Mouse (Mus musculus): ENCODE data around the gene Krtap16-1. TPM values are rescaled to one million over a fixed set of nuclear protein-coding genes. Genes with fewer than 3 reads are reported as not detected.

Krtap16-1 gene
- polyA plus RNA-seq, 1 experiment = not detected

GRCm38 (mm10) chr11:99993620-99994383 is 7.4 kb upstream of the Krtap16-1 start, which contains the start of gene Krtap17-1:
Gene Krtap17-1 (minus strand): TSS chr11:99993994.
- no peak for DNase-seq
- Histone ChIP-seq H3K27ac (ENCODE audit: control insufficient read depth, insufficient read depth, low read length) (no peak within 1 kb of the TSS), H3K27me3 (ENCODE audit: control insufficient read depth, insufficient read depth, low read length) (no peaks in the 10 kb centered on the region; the same call in 1 of the 2 replicates), H3K36me3 (ENCODE audit: control insufficient read depth, insufficient read depth, low read length) (no peaks in the 10 kb centered on the region), H3K4me3 (ENCODE audit: control insufficient read depth, insufficient read depth, low read length) (no peak within 1 kb of the TSS), H3K4me1 (replicated peaks; ENCODE audit: control insufficient read depth, insufficient read depth, low read length) (no peaks in the 10 kb centered on the region)
- 35% methylated on average over 26 of the region's 26 CpGs for WGBS
- TF ChIP-seq CTCF (IDR thresholded peaks at IDR 0.05; ENCODE audit: borderline replicate concordance, control insufficient read depth, extremely low read depth, insufficient read depth, low read length, poor library complexity) = no peak
- TF ChIP-seq POLR2A (IDR thresholded peaks at IDR 0.05; ENCODE audit: control insufficient read depth, extremely low read depth, insufficient read depth, low read length, poor library complexity) = no peak

GRCm38 (mm10) chr11:99990571-99990970 is 4.2 kb upstream of the Krtap16-1 start:
- H3K4me3 ChIP-seq (ENCODE audit: control insufficient read depth, insufficient read depth, low read length) = no peak overlapping the region
- WGBS = 91% methylated on average over 3 of the region's 3 CpGs

GRCm38 (mm10) chr11:99989881-99990405 is 3.5 kb upstream of the Krtap16-1 start:
- 91% methylated on average over 6 of the region's 6 CpGs for WGBS

More at GRCm38 (mm10) chr11:99990571-99990970, 4.2 kb upstream of the Krtap16-1 start:
- no peak for DNase-seq
- Histone ChIP-seq H3K4me1 (replicated peaks; ENCODE audit: control insufficient read depth, insufficient read depth, low read length) (no peaks in the 10 kb centered on the region), H3K27ac (ENCODE audit: control insufficient read depth, insufficient read depth, low read length) (no peak overlapping the region), H3K36me3 (ENCODE audit: control insufficient read depth, insufficient read depth, low read length) (no peaks in the 10 kb centered on the region), H3K27me3 (ENCODE audit: control insufficient read depth, insufficient read depth, low read length) (no peaks in the 10 kb centered on the region)
- TF ChIP-seq POLR2A (IDR thresholded peaks at IDR 0.05; ENCODE audit: control insufficient read depth, extremely low read depth, insufficient read depth, low read length, poor library complexity) = no peak
- no peak for TF ChIP-seq CTCF (IDR thresholded peaks at IDR 0.05; ENCODE audit: borderline replicate concordance, control insufficient read depth, extremely low read depth, insufficient read depth, low read length, poor library complexity)

GRCm38 (mm10) chr11:99988530-99988929 is 2.1 kb upstream of the Krtap16-1 start:
- H3K27me3 ChIP-seq (ENCODE audit: control insufficient read depth, insufficient read depth, low read length) = no peaks in the 10 kb centered on the region
- no peaks in the 10 kb centered on the region for H3K36me3 ChIP-seq (ENCODE audit: control insufficient read depth, insufficient read depth, low read length)
- DNase-seq = no peak
- H3K4me3 ChIP-seq (ENCODE audit: control insufficient read depth, insufficient read depth, low read length) = no peak overlapping the region
- 94% methylated on average over 3 of the region's 3 CpGs for WGBS
- no peak overlapping the region for H3K27ac ChIP-seq (ENCODE audit: control insufficient read depth, insufficient read depth, low read length)
- no peaks in the 10 kb centered on the region for H3K4me1 ChIP-seq (replicated peaks; ENCODE audit: control insufficient read depth, insufficient read depth, low read length)
- TF ChIP-seq CTCF (IDR thresholded peaks at IDR 0.05; ENCODE audit: borderline replicate concordance, control insufficient read depth, extremely low read depth, insufficient read depth, low read length, poor library complexity) = no peak
- TF ChIP-seq POLR2A (IDR thresholded peaks at IDR 0.05; ENCODE audit: control insufficient read depth, extremely low read depth, insufficient read depth, low read length, poor library complexity) = no peak

More at GRCm38 (mm10) chr11:99989881-99990405, 3.5 kb upstream of the Krtap16-1 start:
- Histone ChIP-seq H3K27ac (ENCODE audit: control insufficient read depth, insufficient read depth, low read length) (no peak overlapping the region), H3K4me1 (replicated peaks; ENCODE audit: control insufficient read depth, insufficient read depth, low read length) (no peaks in the 10 kb centered on the region), H3K4me3 (ENCODE audit: control insufficient read depth, insufficient read depth, low read length) (no peak overlapping the region), H3K36me3 (ENCODE audit: control insufficient read depth, insufficient read depth, low read length) (no peaks in the 10 kb centered on the region), H3K27me3 (ENCODE audit: control insufficient read depth, insufficient read depth, low read length) (no peaks in the 10 kb centered on the region)
- no peak for DNase-seq
- TF ChIP-seq POLR2A (IDR thresholded peaks at IDR 0.05; ENCODE audit: control insufficient read depth, extremely low read depth, insufficient read depth, low read length, poor library complexity) (no peak), CTCF (IDR thresholded peaks at IDR 0.05; ENCODE audit: borderline replicate concordance, control insufficient read depth, extremely low read depth, insufficient read depth, low read length, poor library complexity) (no peak)

GRCm38 (mm10) chr11:99985291-99986092 is 905 bp downstream of the Krtap16-1 start:
- Histone ChIP-seq H3K4me1 (replicated peaks; ENCODE audit: control insufficient read depth, insufficient read depth, low read length) (no peaks in the 10 kb centered on the region), H3K27me3 (ENCODE audit: control insufficient read depth, insufficient read depth, low read length) (no peaks in the 10 kb centered on the region), H3K4me3 (ENCODE audit: control insufficient read depth, insufficient read depth, low read length) (no peak overlapping the region), H3K27ac (ENCODE audit: control insufficient read depth, insufficient read depth, low read length) (no peak overlapping the region), H3K36me3 (ENCODE audit: control insufficient read depth, insufficient read depth, low read length) (no peaks in the 10 kb centered on the region)
- TF ChIP-seq POLR2A (IDR thresholded peaks at IDR 0.05; ENCODE audit: control insufficient read depth, extremely low read depth, insufficient read depth, low read length, poor library complexity) (no peak), CTCF (IDR thresholded peaks at IDR 0.05; ENCODE audit: borderline replicate concordance, control insufficient read depth, extremely low read depth, insufficient read depth, low read length, poor library complexity) (no peak)
- DNase-seq = no peak
- 85% methylated on average over 20 of the region's 20 CpGs for WGBS

GRCm38 (mm10) chr11:99983442-99983841 is 3.0 kb downstream of the Krtap16-1 start:
- H3K36me3 ChIP-seq (ENCODE audit: control insufficient read depth, insufficient read depth, low read length) = no peaks in the 10 kb centered on the region
- DNase-seq = no peak
- H3K4me1 ChIP-seq (replicated peaks; ENCODE audit: control insufficient read depth, insufficient read depth, low read length) = no peaks in the 10 kb centered on the region
- H3K27me3 ChIP-seq (ENCODE audit: control insufficient read depth, insufficient read depth, low read length) = no peaks in the 10 kb centered on the region
- TF ChIP-seq POLR2A (IDR thresholded peaks at IDR 0.05; ENCODE audit: control insufficient read depth, extremely low read depth, insufficient read depth, low read length, poor library complexity) (no peak), CTCF (IDR thresholded peaks at IDR 0.05; ENCODE audit: borderline replicate concordance, control insufficient read depth, extremely low read depth, insufficient read depth, low read length, poor library complexity) (no peak)
- H3K4me3 ChIP-seq (ENCODE audit: control insufficient read depth, insufficient read depth, low read length) = no peak overlapping the region
- H3K27ac ChIP-seq (ENCODE audit: control insufficient read depth, insufficient read depth, low read length) = no peak overlapping the region
- WGBS = 93% methylated on average over 1 of the region's 1 CpGs

All from thymus, adult 2 months (tissue).